Mouse (Mus musculus): ENCODE data around the gene Adar.
A peak's percentile ranks its signal among the peaks of the same experiment; 100 is the strongest.

Gene Adar

DNA sequence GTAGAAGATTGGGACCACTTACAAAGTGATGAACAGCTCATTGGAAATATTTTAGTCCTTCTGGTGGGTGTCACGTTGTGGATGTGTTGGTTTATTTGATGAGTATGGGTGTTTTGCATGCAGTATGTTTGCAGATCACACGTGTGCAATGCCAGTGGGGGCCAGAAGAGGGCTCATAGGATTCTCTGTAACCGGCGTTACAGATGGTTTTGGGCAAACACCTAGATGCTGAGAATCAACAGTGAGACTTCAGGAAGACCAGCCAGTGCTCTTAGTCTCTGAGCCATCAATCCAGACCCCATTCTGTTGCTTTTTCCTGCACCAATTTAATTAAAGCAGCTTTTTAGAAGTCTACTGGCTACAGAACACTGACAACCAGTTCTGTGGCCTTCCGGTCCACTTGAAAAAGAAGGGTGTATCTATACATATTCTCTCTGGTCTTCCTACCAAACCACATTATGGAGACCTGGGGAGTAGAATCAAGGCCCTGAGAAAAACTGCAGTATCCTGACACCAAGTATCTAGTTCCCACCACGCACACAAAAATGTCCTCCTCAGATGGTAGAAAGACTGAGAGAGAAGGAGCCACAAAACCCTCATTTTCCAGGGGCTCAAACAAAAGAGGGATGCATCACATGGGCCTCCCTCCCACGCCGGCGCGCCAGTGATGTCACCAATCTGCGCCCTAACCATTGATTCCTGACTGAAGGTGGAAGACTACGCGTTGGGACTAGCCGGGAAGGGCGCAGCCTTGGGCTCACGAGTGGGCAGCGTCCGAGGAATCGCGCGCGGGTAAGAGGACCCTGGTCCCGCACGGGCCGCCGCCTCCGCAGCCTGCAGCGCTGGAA is at the start of gene Adar:
TSS of gene Adar (plus strand) at position 664 of the 848 bp plus-strand sequence.
- DNase-seq = peak; percentile 66

- DNase-seq = no peak
These were observed 47.7 kb upstream of the Adar start for GRCm38 (mm10) chr3:89667131-89667530.

GRCm38 (mm10) chr3:89671334-89671733 is 43.5 kb upstream of the Adar start:
- no peak for DNase-seq

DNA sequence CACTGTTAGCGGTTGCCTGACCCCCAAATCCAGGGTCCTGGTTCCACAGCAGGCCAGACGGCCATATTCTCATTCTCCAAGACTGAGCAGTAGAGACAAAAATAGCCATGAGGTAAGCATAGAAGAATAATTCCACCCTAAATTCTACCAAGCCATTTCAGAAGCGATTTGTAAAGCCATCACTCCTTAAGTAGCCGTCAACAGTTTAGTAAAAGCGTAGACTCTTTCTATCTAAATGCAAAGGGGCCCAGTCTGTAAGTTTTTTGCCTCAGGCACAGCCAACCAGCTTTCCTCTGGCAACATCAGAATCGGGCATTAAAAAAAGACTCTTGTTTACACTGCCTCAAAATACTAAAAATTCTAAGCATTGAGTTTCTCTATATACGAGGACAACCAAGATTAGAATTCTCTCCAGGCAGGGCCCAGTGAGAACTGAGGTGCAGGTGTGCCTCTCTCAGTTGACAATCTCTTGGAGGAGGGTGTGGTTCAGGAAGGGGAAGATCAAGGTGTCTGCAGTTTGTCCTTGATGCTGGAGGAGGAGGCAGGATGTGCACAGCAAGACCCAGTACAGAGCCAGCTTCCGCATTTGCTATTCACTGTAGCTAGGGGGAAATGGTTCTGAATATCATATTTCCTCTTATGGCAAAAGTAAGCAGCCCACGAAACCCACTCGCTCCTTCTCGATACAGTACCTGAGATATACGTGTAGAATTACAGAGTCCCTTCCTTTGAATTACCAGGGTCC is 42.1 kb upstream of the Adar start:
- no peak for DNase-seq

GRCm38 (mm10) chr3:89677617-89678016 is 37.2 kb upstream of the Adar start:
- no peak for DNase-seq

DNA sequence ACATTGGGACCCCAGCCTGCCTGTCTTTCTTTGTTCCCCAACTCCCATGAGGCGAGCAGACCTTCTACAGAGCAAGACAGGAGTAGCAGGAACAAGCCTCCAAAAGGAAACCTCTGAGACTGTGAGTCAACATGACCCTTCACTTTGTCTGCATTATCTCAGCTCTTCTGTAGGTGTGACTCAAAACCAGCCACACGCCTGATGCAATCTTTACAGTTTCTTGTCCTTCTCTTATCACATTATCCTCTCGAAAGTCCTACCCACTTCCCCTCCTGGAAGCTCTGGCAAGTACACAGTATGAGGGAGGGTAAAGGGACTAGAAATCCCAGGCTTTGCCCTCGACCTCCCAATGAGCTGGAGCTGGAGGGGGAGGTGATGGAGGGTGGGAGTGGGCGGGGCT is 28.8 kb upstream of the Adar start:
- no peak for DNase-seq

DNA sequence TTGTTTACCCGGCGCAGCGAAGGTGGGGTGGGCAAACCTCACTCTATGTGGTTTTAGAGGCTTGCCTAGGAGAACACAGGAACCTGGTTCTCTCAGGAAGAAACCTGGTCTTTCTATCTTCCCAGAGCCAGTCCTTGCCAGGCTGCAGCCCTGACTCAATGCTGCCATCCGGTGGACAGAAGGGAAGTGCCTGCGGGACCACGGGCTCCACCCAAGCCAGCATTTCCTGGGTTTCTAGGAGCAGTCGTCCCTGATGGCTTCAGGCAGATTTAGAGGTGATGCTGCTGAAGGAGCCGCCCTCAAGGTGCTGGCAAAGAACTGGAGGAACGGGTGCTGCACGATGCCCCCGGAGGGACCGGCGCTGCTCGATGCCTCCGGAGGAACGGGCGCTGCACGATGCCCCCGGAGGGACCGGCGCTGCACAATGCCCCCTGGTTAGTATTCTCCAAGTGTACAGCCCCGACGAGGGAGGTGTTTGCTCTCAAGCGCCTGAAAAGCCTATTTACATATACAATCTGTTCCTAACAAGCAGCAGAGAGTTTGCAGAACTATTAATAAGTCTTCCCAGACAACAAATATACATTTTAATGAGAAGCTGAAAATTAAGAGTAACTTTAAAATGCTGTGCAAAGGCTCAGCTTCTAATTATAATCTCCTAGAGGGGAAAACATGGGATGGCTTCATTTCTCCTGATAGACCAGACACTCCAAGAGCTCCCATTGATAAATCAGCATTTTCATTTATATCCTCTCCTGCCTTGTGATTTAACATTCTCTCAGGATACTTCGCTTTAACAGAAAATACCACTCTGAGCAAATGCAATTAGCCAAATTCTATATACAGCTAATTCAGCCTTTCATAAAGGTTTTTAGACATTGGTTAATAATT is 25.9 kb upstream of the Adar start:
- peak; percentile 86 for DNase-seq

DNA sequence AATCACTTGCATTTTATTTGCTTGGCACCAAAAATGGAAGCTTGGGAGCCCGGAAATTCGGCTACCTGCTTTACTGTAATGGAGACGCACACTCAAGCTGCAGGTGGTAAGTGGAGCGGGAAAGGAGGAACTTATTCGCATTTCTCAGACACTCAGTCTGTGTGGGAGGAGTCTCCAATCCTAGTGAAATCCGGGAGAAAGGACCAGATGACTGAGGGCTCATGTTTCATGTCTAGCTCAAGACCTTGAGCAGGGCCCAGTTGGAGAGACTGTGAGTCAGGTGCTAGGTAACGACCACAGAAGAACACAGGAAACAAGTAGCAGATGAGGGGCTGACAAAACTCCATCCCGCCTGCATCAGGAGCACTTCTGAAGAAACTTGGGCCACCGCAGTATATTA is 23.0 kb upstream of the Adar start:
- DNase-seq = no peak

DNA sequence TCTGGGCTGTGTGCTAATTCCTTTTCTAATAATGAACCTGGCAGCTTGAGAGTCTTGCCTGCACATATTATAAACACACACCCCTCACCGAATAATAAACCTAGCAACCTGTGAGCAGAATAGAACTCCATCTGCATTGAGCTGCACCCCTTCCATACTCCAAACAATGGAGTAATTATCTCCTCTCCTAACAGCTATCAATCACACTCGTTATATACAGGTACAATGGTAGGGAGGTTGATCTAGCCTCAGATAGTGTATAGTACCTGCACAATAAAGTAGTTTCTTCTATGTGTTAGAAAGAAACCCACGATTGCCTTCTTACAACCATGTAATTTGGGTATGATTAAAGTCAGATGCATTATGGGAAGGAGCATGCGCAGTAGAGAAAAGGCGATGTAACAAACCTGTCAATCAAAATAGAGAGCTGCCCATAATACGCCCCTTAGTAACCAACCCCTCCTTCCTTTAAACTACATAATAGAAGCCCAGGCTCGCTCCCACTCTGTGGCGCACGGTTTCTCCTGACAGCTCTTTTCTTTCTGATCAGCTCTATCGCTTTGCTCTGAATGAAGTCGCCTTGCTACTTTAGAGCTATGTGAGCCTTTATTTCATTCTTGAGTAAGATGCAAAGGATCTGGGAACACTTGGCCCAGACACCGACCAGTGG is 18.5 kb upstream of the Adar start:
- no peak for DNase-seq

GRCm38 (mm10) chr3:89698958-89699357 is 15.9 kb upstream of the Adar start:
- no peak for DNase-seq

DNA sequence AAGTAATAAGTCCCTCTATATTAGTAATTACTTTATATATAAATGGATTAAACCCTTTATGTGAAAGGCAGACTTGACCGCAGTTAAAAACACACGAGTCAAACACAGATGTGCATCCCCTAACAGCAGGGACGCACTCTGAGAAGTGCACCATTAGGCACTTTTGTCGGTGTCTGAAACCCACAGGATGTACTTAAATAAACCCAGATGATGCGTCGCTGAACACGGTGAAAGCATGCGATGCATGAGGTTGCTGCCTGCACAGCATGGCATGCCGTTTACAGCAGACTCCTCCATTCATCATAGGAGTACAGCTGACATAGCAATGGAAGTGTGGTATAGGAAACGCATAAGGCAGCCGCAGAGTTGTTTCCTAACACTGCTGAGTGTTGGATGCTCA is 14.4 kb upstream of the Adar start:
- DNase-seq = no peak

- DNase-seq = no peak
These were observed 11.2 kb upstream of the Adar start for GRCm38 (mm10) chr3:89703596-89703995.

- DNase-seq = no peak
These were observed 10.8 kb upstream of the Adar start for GRCm38 (mm10) chr3:89704064-89704463.

- DNase-seq = peak; percentile 14
These were observed 565 bp downstream of the Adar start for GRCm38 (mm10) chr3:89715207-89715966.

DNA sequence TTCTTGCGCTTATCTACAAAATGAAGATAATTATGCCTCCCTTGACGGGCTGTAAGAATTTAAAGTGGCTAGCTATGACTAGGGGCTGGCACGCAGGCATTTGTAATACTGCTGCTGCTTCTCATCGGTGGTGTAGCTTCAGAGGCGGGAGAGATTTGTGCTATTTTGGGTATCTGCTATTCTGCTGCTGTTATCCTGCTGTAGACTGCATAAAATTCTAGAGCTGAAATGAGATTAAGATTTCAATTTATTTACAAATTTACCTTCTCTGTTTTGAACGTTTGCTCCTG is 1.1 kb downstream of the Adar start:
- DNase-seq = no peak

GRCm38 (mm10) chr3:89722032-89722431 is 7.2 kb downstream of the Adar start:
- no peak for DNase-seq

DNA sequence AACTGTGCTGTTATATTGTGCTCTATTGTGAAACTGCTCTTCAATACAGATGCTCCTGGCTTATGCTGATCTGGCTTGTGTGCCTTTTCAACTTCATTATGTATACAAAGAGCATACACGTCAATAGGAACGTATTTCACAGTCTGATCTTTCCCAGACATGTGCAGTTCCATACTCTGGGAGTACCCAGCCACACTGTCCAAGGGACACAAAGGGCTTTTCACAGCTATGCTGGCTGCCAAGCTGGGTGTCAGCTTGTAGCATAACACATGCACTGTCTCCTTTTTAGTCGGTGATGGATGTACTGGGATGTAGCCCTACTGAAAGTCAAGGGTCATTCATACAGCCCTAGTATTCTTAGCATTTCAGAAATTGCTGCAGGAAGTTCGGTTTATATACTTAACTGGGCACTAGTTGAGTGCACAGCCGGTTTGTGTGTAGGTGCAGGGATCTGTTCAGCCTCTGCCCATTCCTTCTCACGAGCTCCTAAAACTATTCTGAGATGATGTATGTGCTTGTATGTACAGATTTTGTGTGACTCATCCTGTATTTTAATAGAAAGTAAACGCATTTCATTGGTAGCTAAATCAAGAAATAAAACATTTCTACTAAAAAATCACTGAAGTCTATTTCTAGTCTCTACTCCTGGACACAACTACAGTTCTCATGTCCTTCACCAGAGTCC is 8.7 kb downstream of the Adar start:
- no peak for DNase-seq

- DNase-seq = peak; percentile 48
These were observed 12.2 kb downstream of the Adar start for GRCm38 (mm10) chr3:89727028-89727427.

- DNase-seq = no peak
These were observed 14.0 kb downstream of the Adar start for GRCm38 (mm10) chr3:89728848-89729247.

DNA sequence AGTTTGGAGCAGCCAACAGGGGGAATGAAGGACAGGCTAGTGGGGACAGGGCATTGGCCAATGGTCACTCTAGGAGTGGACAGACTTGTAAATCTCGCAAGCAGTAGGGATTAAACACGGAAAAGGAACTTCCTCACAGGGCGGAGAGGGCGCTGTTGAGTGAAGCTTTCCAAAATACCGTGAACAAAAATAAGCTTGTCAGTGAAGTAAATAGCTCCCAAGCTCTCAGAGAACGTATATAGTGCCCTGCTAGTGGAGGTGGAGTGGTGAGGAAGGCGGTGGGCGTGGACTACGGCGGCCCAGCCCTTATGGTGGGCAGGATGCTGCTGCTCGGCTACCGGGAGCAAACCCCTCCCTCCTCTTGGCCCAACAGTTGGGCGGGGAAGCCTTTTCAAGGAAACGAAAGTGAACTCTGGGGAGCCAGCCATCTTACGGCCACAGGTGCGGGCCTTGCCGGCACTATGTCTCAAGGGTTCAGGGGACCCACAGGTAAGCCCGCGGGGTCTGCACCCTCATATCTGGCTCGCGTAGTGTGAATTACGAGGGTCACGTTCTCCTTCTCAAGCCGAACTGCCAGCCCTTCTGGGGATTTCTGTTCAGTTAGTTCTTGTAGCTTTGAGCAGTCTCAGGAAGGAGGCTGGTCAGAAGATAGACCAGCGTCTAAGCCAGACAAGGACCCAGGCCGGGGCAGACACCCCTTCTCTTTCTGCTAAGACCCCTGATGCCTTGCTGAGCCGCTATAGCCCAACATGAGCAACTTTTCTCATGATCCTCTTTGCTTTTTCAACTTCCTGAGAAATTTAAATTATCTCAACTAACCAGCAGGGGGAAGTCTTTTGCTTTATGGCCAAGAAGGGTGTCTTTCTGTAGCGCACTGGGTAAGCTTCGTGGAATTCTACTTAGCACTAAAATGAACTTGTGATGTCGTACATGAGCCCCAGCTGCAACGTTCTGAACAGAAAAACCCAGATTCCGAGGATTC is 15.8 kb downstream of the Adar start:
- peak; percentile 94 for DNase-seq
